Mouse (Mus musculus) embryonic facial prominence, embryonic 12.5 days (tissue): ENCODE measurements at regions not wholly inside any gene's neighbourhood (a gene's known extent, or its start where the extent isn't known, plus 50 kb on each side); places are given as distances from the start of the nearest gene placed in this dataset.
"Not testable (repeated sequence)": the region's sequence is repeated elsewhere in the genome, so short reads cannot be mapped to it uniquely, and the experiment has no call there.

ENCODE experiments used
- ATAC-seq: fragments of 200-750 bp; cut with Nextera tagmentation; 2 replicates; pipeline ENCODE4 v1.8.0; 2017; ENCODE audit not compliant: insufficient number of reproducible peaks, insufficient read depth, low FRiP score, low TSS enrichment
- H3K27ac ChIP-seq: fragments of 300-500 bp; sonication (generic); 2 replicates; pipeline ENCODE4 v1.5.1; 2016; ENCODE audit warnings: mild to moderate bottlenecking
- H3K27me3 ChIP-seq: fragments of 300-500 bp; sonication (generic); 2 replicates; pipeline ENCODE4 v1.6.1; 2016; ENCODE audit warnings: mild to moderate bottlenecking, moderate library complexity
- H3K36me3 ChIP-seq: fragments of 300-500 bp; sonication (generic); 2 replicates; pipeline ENCODE4 v1.6.1; 2016; ENCODE audit warnings: mild to moderate bottlenecking
- H3K4me1 ChIP-seq: fragments of 300-500 bp; sonication (generic); 2 replicates; pipeline ENCODE4 v1.6.1; 2016
- H3K4me2 ChIP-seq: fragments of 300-500 bp; sonication (generic); replicated peaks from 2 replicates; pipeline ENCODE4 v1.6.1; 2016; ENCODE audit warnings: mild to moderate bottlenecking, moderate library complexity
- H3K4me3 ChIP-seq: fragments of 300-500 bp; sonication (generic); 2 replicates; pipeline ENCODE4 v1.5.1; 2016; ENCODE audit warnings: mild to moderate bottlenecking
- H3K9ac ChIP-seq: fragments of 300-500 bp; sonication (generic); 2 replicates; pipeline ENCODE4 v1.6.1; 2016; ENCODE audit warnings: mild to moderate bottlenecking, moderate library complexity
- H3K9me3 ChIP-seq: fragments of 300-500 bp; sonication (generic); 2 replicates; pipeline ENCODE4 v1.6.1; 2016; ENCODE audit warnings: mild to moderate bottlenecking, moderate library complexity
- WGBS: fragments of 180-500 bp; shearing (Covaris S2); methylation state at CpG from one replicate; pipeline ENCODE4 v1.1.7; 2016; 5-methylcytosine and 5-hydroxymethylcytosine counted together

GRCm38 (mm10) chr7:60733331-60733994, 593.4 kb upstream of the Snrpn start:
- H3K36me3 ChIP-seq, H3K4me3 ChIP-seq, H3K4me1 ChIP-seq, H3K9ac ChIP-seq, H3K27ac ChIP-seq, H3K9me3 ChIP-seq, H3K27me3 ChIP-seq, ATAC-seq: not testable (repeated sequence)
- 49% methylated on average over 20 of the region's 20 CpGs for WGBS
- H3K4me2 ChIP-seq = peak overlapping the region; percentile 36

- not testable (repeated sequence) for H3K36me3 ChIP-seq, H3K4me2 ChIP-seq, ATAC-seq, H3K9ac ChIP-seq, H3K27ac ChIP-seq, H3K9me3 ChIP-seq, H3K4me3 ChIP-seq, H3K4me1 ChIP-seq, H3K27me3 ChIP-seq
- 16% methylated on average over 5 of the region's 5 CpGs for WGBS
Observed at GRCm38 (mm10) chr7:60728108-60728721, 588.2 kb upstream of the Snrpn start.
